Mouse (Mus musculus) liver, embryonic 11.5 days (tissue): ENCODE measurements around the gene Spred2. TPM values are rescaled to one million over a fixed set of nuclear protein-coding genes. Genes with fewer than 3 reads are reported as not detected.

Experiments used
- ATAC-seq: fragments of 200-750 bp; cut with Nextera tagmentation; replicated peaks from 2 replicates; pipeline ENCODE4 v1.8.0; 2017; ENCODE audit warnings: moderate number of reproducible peaks, mild to moderate bottlenecking, moderate TSS enrichment, moderate library complexity; ENCODE audit not compliant: low FRiP score
- DNase-seq: peaks from one replicate; pipeline ENCODE4 v3.0.0-alpha.2; 2017; ENCODE audit warnings: low spot score
- H3K27ac ChIP-seq: fragments of 300-500 bp; sonication (generic); 2 replicates; pipeline ENCODE4 v1.5.1; 2014; ENCODE audit warnings: mild to moderate bottlenecking, low read depth, low read length, control low read depth
- H3K27me3 ChIP-seq: fragments of 300-500 bp; sonication (generic); replicated peaks from 2 replicates; pipeline ENCODE4 v1.6.1; 2014; ENCODE audit warnings: low read length, mixed read lengths; ENCODE audit not compliant: control insufficient read depth, insufficient read depth
- H3K36me3 ChIP-seq: fragments of 300-500 bp; sonication (generic); 2 replicates; pipeline ENCODE4 v1.6.1; 2014; ENCODE audit warnings: mild to moderate bottlenecking, low read length, moderate library complexity, mixed read lengths; ENCODE audit not compliant: control insufficient read depth, insufficient read depth
- H3K4me1 ChIP-seq: fragments of 300-500 bp; sonication (generic); replicated peaks from 2 replicates; pipeline ENCODE4 v1.6.1; 2014; ENCODE audit warnings: low read length, mixed read lengths; ENCODE audit not compliant: control insufficient read depth, insufficient read depth
- H3K4me2 ChIP-seq: fragments of 300-500 bp; sonication (generic); 2 replicates; pipeline ENCODE4 v1.6.1; 2014; ENCODE audit warnings: mild to moderate bottlenecking, control low read depth, moderate library complexity
- H3K4me3 ChIP-seq: fragments of 300-500 bp; sonication (generic); 2 replicates; pipeline ENCODE4 v1.5.1; 2014; ENCODE audit warnings: low read depth, low read length, control low read depth
- H3K9ac ChIP-seq: fragments of 300-500 bp; sonication (generic); 2 replicates; pipeline ENCODE4 v1.6.1; 2014; ENCODE audit warnings: low read depth, low read length, control low read depth
- H3K9me3 ChIP-seq: fragments of 300-500 bp; sonication (generic); 2 replicates; pipeline ENCODE4 v1.6.1; 2016; ENCODE audit warnings: low read length, inconsistent platforms, mixed read lengths; ENCODE audit not compliant: control insufficient read depth
- WGBS: fragments of 180-500 bp; shearing (Covaris S2); extraction: QIAGEN DNeasy Blood & Tissue Kit; methylation state at CpG from one replicate; pipeline ENCODE4 v1.1.7; 2014; 5-methylcytosine and 5-hydroxymethylcytosine counted together
- polyA plus RNA-seq: library from polyadenylated mRNA; unstranded; fragments of >200 nt; fragmentation: Nextera tagmentation; extraction: Ambion mirVana; gene quantifications from 2 replicates; pipeline ENCODE4 v1.2.1, GENCODE M21; 2014

Spred2 gene
- polyA plus RNA-seq, 1 experiment from 2014 or later = 5.0 TPM

- Histone ChIP-seq H3K27ac (no peak overlapping the region), H3K9ac (no peak overlapping the region), H3K36me3 (peaks cover 52% of the 10 kb centered on the region), H3K4me1 (no peaks in the 10 kb centered on the region; the same call in 1 of the 2 replicates), H3K9me3 (peaks cover 16% of the 10 kb centered on the region), H3K4me2 (no peak overlapping the region), H3K27me3 (no peaks in the 10 kb centered on the region), H3K4me3 (no peak overlapping the region)
- DNase-seq (no peak), ATAC-seq (no peak)
- WGBS = 95% methylated on average over 13 of the region's 13 CpGs
Measured at GRCm38 (mm10) chr11:20017937-20018336, 93.8 kb downstream of the Spred2 start.

- Histone ChIP-seq H3K27ac (no peak overlapping the region), H3K9ac (no peak overlapping the region), H3K27me3 (no peaks in the 10 kb centered on the region), H3K4me1 (no peaks in the 10 kb centered on the region; the same call in 1 of the 2 replicates), H3K36me3 (peaks cover 52% of the 10 kb centered on the region), H3K4me2 (no peak overlapping the region), H3K4me3 (no peak overlapping the region), H3K9me3 (peaks cover 16% of the 10 kb centered on the region)
- no peak for DNase-seq
- ATAC-seq = no peak
- 97% methylated on average over 2 of the region's 2 CpGs for WGBS
Measured at GRCm38 (mm10) chr11:20018905-20019304, 94.7 kb downstream of the Spred2 start.

- no peak overlapping the region for H3K27ac ChIP-seq
- H3K4me3 ChIP-seq = no peak overlapping the region
- H3K9ac ChIP-seq = no peak overlapping the region
- H3K4me2 ChIP-seq = no peak overlapping the region
- H3K27me3 ChIP-seq = no peaks in the 10 kb centered on the region
- ATAC-seq = no peak
- no peaks in the 10 kb centered on the region; the same call in 1 of the 2 replicates for H3K4me1 ChIP-seq
- WGBS = 98% methylated on average over 35 of the region's 35 CpGs
- H3K9me3 ChIP-seq = peaks cover 16% of the 10 kb centered on the region
- no peak for DNase-seq
- peaks cover 54% of the 10 kb centered on the region for H3K36me3 ChIP-seq
Measured at GRCm38 (mm10) chr11:20020720-20021119, 96.5 kb downstream of the Spred2 start.

GRCm38 (mm10) chr11:20022462-20022861, 98.3 kb downstream of the Spred2 start:
- peaks cover 50% of the 10 kb centered on the region for H3K36me3 ChIP-seq
- no peak for DNase-seq
- ATAC-seq = peak; percentile 94
- peak overlapping the region; percentile 64 for H3K27ac ChIP-seq
- peaks cover 16% of the 10 kb centered on the region for H3K9me3 ChIP-seq
- H3K4me2 ChIP-seq = peak overlapping the region; percentile 48
- no peaks in the 10 kb centered on the region for H3K27me3 ChIP-seq
- no peak overlapping the region for H3K4me3 ChIP-seq
- 64% methylated on average over 2 of the region's 2 CpGs for WGBS
- H3K4me1 ChIP-seq = no peaks in the 10 kb centered on the region; the same call in 1 of the 2 replicates
- H3K9ac ChIP-seq = no peak overlapping the region

GRCm38 (mm10) chr11:20022911-20023482, 98.8 kb downstream of the Spred2 start:
- Histone ChIP-seq H3K4me2 (peak overlapping the region; percentile 48), H3K36me3 (peaks cover 45% of the 10 kb centered on the region), H3K9me3 (peaks cover 16% of the 10 kb centered on the region), H3K27ac (peak overlapping the region; percentile 64), H3K4me1 (no peaks in the 10 kb centered on the region; the same call in 1 of the 2 replicates), H3K4me3 (no peak overlapping the region), H3K9ac (no peak overlapping the region), H3K27me3 (no peaks in the 10 kb centered on the region)
- ATAC-seq (peak; percentile 73), DNase-seq (no peak)
- 64% methylated on average over 14 of the region's 14 CpGs for WGBS

GRCm38 (mm10) chr11:20025899-20026298, 101.7 kb downstream of the Spred2 start:
- no peak overlapping the region for H3K4me2 ChIP-seq
- DNase-seq = no peak
- H3K36me3 ChIP-seq = peaks cover 16% of the 10 kb centered on the region
- 66% methylated on average over 11 of the region's 11 CpGs for WGBS
- no peak overlapping the region for H3K27ac ChIP-seq
- H3K9ac ChIP-seq = no peak overlapping the region
- H3K4me1 ChIP-seq = no peaks in the 10 kb centered on the region; the same call in 1 of the 2 replicates
- H3K27me3 ChIP-seq = no peaks in the 10 kb centered on the region
- peaks cover 6% of the 10 kb centered on the region for H3K9me3 ChIP-seq
- no peak overlapping the region for H3K4me3 ChIP-seq
- ATAC-seq = no peak

GRCm38 (mm10) chr11:20027719-20028118, 103.5 kb downstream of the Spred2 start:
- Histone ChIP-seq H3K9ac (no peak overlapping the region), H3K27me3 (no peaks in the 10 kb centered on the region), H3K27ac (no peak overlapping the region), H3K4me3 (no peak overlapping the region), H3K36me3 (peaks cover 6% of the 10 kb centered on the region; the same call in 1 of the 2 replicates), H3K4me2 (no peak overlapping the region), H3K9me3 (no peaks in the 10 kb centered on the region), H3K4me1 (no peaks in the 10 kb centered on the region; the same call in 1 of the 2 replicates)
- 77% methylated on average over 9 of the region's 9 CpGs for WGBS
- ATAC-seq = no peak
- DNase-seq = no peak

GRCm38 (mm10) chr11:20028396-20028795, 104.2 kb downstream of the Spred2 start:
- ATAC-seq = no peak
- Histone ChIP-seq H3K27ac (no peak overlapping the region), H3K36me3 (peaks cover 6% of the 10 kb centered on the region; the same call in 1 of the 2 replicates), H3K4me2 (no peak overlapping the region), H3K4me3 (no peak overlapping the region), H3K4me1 (no peaks in the 10 kb centered on the region), H3K9ac (no peak overlapping the region), H3K27me3 (no peaks in the 10 kb centered on the region), H3K9me3 (no peaks in the 10 kb centered on the region)
- 83% methylated on average over 6 of the region's 6 CpGs for WGBS
- DNase-seq = no peak

GRCm38 (mm10) chr11:20029014-20029413, 104.8 kb downstream of the Spred2 start:
- Histone ChIP-seq H3K36me3 (peaks cover 6% of the 10 kb centered on the region; the same call in 1 of the 2 replicates), H3K27ac (no peak overlapping the region), H3K9me3 (no peaks in the 10 kb centered on the region), H3K4me2 (no peak overlapping the region), H3K4me1 (peaks cover 3% of the 10 kb centered on the region; the same call in 1 of the 2 replicates), H3K27me3 (no peaks in the 10 kb centered on the region), H3K9ac (no peak overlapping the region), H3K4me3 (no peak overlapping the region)
- 76% methylated on average over 4 of the region's 4 CpGs for WGBS
- DNase-seq = no peak
- peak; percentile 30 for ATAC-seq
